Mouse (Mus musculus) limb, embryonic 14.5 days (tissue): ENCODE results near the gene Hnrnph1. TPM values are rescaled to one million over a fixed set of nuclear protein-coding genes. Genes with fewer than 3 reads are reported as not detected.

Experiments used
- ATAC-seq: fragments of 200-750 bp; cut with Nextera tagmentation; 2 replicates; pipeline ENCODE4 v1.8.0; 2017; ENCODE audit warnings: low read depth, moderate number of reproducible peaks, moderate TSS enrichment; ENCODE audit not compliant: low FRiP score
- DNase-seq: peaks from one replicate; pipeline ENCODE4 v3.0.0-alpha.2; 2015; ENCODE audit warnings: low spot score
- H3K27ac ChIP-seq: fragments of 300-500 bp; sonication (generic); replicated peaks from 2 replicates; pipeline ENCODE4 v1.5.1; 2014; ENCODE audit warnings: low read depth, mild to moderate bottlenecking, low read length, moderate library complexity, mixed read lengths
- H3K27me3 ChIP-seq: fragments of 300-500 bp; sonication (generic); 2 replicates; pipeline ENCODE4 v1.6.1; 2014; ENCODE audit warnings: low read length, mixed read lengths; ENCODE audit not compliant: control insufficient read depth, insufficient read depth
- H3K36me3 ChIP-seq: fragments of 300-500 bp; sonication (generic); 2 replicates; pipeline ENCODE4 v1.6.1; 2014; ENCODE audit warnings: mild to moderate bottlenecking, low read length, moderate library complexity, mixed read lengths; ENCODE audit not compliant: control insufficient read depth, insufficient read depth
- H3K4me1 ChIP-seq: fragments of 300-500 bp; sonication (generic); 2 replicates; pipeline ENCODE4 v1.6.1; 2014; ENCODE audit warnings: antibody characterized with exemption, low read length, mixed read lengths; ENCODE audit not compliant: control insufficient read depth, insufficient read depth
- H3K4me2 ChIP-seq: fragments of 300-500 bp; sonication (generic); replicated peaks from 2 replicates; pipeline ENCODE4 v1.6.1; 2014; ENCODE audit warnings: low read depth, mild to moderate bottlenecking, low read length, moderate library complexity; ENCODE audit not compliant: severe bottlenecking
- H3K4me3 ChIP-seq: fragments of 300-500 bp; sonication (generic); replicated peaks from 2 replicates; pipeline ENCODE4 v1.5.1; 2014; ENCODE audit warnings: low read length
- H3K9ac ChIP-seq: fragments of 300-500 bp; sonication (generic); 2 replicates; pipeline ENCODE4 v1.6.1; 2014; ENCODE audit warnings: mild to moderate bottlenecking, low read depth, low read length, moderate library complexity; ENCODE audit not compliant: severe bottlenecking
- H3K9me3 ChIP-seq: fragments of 300-500 bp; sonication (generic); 2 replicates; pipeline ENCODE4 v1.6.1; 2016; ENCODE audit warnings: low read length; ENCODE audit not compliant: control insufficient read depth
- POLR2A ChIP-seq: fragments of 200-500 bp; IDR thresholded peaks from 2 replicates; pipeline ENCODE4 v1.8.0; 2012; ENCODE audit warnings: inconsistent platforms, mild to moderate bottlenecking, moderate library complexity, borderline replicate concordance; ENCODE audit not compliant: insufficient read depth, insufficient read length; ENCODE audit errors: extremely low read depth
- WGBS: fragments of 180-500 bp; shearing (Covaris S2); extraction: QIAGEN DNeasy Blood & Tissue Kit; methylation state at CpG from one replicate; pipeline ENCODE4 v1.1.7; 2014; 5-methylcytosine and 5-hydroxymethylcytosine counted together
- microRNA counts: library from miRNA; unstranded; fragments of <30 nt; microRNA quantifications from one replicate; lab custom pipeline; 2016
- microRNA-seq: library from miRNA; unstranded; fragments of <30 nt; microRNA quantifications from one replicate; pipeline ENCODE4, GENCODE M21; 2016
- polyA plus RNA-seq, 2 experiments: library from polyadenylated mRNA; depleted of rRNA in 1 of 2; stranded (reverse) in 1 of 2; unstranded in 1 of 2; fragments of >200 nt; fragmentation: Nextera tagmentation in 1 of 2; extraction: Ambion mirVana in 1 of 2; gene quantifications; 2 replicates each; pipeline versions ENCODE4 v1.2.1 to v1.2.3; 2012 to 2014

Gene Hnrnph1
- polyA plus RNA-seq, 2 experiments, result 453 to 769 TPM

DNA sequence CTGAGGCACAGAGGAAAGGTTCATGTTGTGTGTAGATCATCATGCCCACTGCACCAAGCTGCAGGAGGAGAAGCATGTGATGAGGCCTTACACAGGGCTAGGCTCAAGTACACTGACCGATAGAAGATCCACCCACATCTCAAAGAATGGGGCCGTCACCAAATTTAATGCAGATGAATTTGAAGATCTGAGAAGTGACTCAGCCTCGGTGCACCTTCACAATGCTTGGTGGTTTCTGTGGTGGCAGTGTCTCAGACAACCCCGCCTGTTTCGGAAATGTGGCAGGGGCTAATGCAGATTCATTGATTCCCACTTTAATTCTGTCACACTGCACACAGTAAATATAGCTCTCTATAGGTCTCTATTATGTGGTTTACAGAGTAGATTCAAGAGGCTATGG is 56.1 kb downstream of the Hnrnph1 start:
- WGBS, result 79% methylated on average over 5 of the region's 5 CpGs
- TF ChIP-seq POLR2A, result no peak
- Histone ChIP-seq H3K4me1 (peaks cover 12% of the 10 kb centered on the region), H3K9me3 (no peaks in the 10 kb centered on the region), H3K27ac (no peak overlapping the region), H3K9ac (no peak overlapping the region), H3K4me3 (no peak overlapping the region), H3K27me3 (no peaks in the 10 kb centered on the region), H3K36me3 (no peaks in the 10 kb centered on the region), H3K4me2 (no peak overlapping the region)
- no peak for DNase-seq
- no peak for ATAC-seq

MicroRNAs encoded within 50 kb of the gene (microRNA counts, 519-probe panel; counts per million panel counts)
- microRNA mmu-miR-804 (lab: Ali Mortazavi, UCI), result 2,684 counts per million, percentile 47 among the panel's probes with 10 or more counts

Small RNA genes lying within 50 kb of the gene (microRNA-seq; reads per million reads assigned to microRNA genes)
- not detected for gene Mir804

Other genes with a start within 250 kb of the Hnrnph1 start
- gene Tbc1d9b, start 245.6 kb upstream of the Hnrnph1 start, polyA plus RNA-seq (2012; rRNA removed), result 44.9 and 51.5 TPM in 2 replicates
- 45.2 and 50.5 TPM in 2 replicates for gene Tbc1d9b, start 245.6 kb upstream of the Hnrnph1 start, polyA plus RNA-seq (2014; fragmentation: Nextera tagmentation; extraction: Ambion mirVana)
- 17.6 and 18.0 TPM in 2 replicates for gene Mrnip, start 202.5 kb upstream of the Hnrnph1 start, polyA plus RNA-seq (2012; rRNA removed)
- gene Mrnip, start 202.5 kb upstream of the Hnrnph1 start, polyA plus RNA-seq (2014; fragmentation: Nextera tagmentation; extraction: Ambion mirVana), result 16.8 and 17.2 TPM in 2 replicates
- 112 and 120 TPM in 2 replicates for gene Sqstm1, start 166.2 kb upstream of the Hnrnph1 start, polyA plus RNA-seq (2012; rRNA removed)
- gene Sqstm1, start 166.2 kb upstream of the Hnrnph1 start, polyA plus RNA-seq (2014; fragmentation: Nextera tagmentation; extraction: Ambion mirVana), result 214 and 227 TPM in 2 replicates
- 34.5 and 45.3 TPM in 2 replicates for gene Mgat4b, start 166.1 kb upstream of the Hnrnph1 start, polyA plus RNA-seq (2012; rRNA removed)
- gene Mgat4b, start 166.1 kb upstream of the Hnrnph1 start, polyA plus RNA-seq (2014; fragmentation: Nextera tagmentation; extraction: Ambion mirVana), result 21.1 and 23.6 TPM in 2 replicates
- gene Ltc4s, start 138.4 kb upstream of the Hnrnph1 start, polyA plus RNA-seq (2012; rRNA removed), result 4.0 and 7.1 TPM in 2 replicates
- 2.5 and 3.9 TPM in 2 replicates for gene Ltc4s, start 138.4 kb upstream of the Hnrnph1 start, polyA plus RNA-seq (2014; fragmentation: Nextera tagmentation; extraction: Ambion mirVana)
- 25.2 and 30.9 TPM in 2 replicates for gene Maml1, start 84.7 kb upstream of the Hnrnph1 start, polyA plus RNA-seq (2012; rRNA removed)
- gene Maml1, start 84.7 kb upstream of the Hnrnph1 start, polyA plus RNA-seq (2014; fragmentation: Nextera tagmentation; extraction: Ambion mirVana), result 13.7 and 15.3 TPM in 2 replicates
- 150 and 208 TPM in 2 replicates for gene Canx, start 51.3 kb upstream of the Hnrnph1 start, polyA plus RNA-seq (2012; rRNA removed)
- 232 and 244 TPM in 2 replicates for gene Canx, start 51.3 kb upstream of the Hnrnph1 start, polyA plus RNA-seq (2014; fragmentation: Nextera tagmentation; extraction: Ambion mirVana)
- gene Cby3, start 22.5 kb upstream of the Hnrnph1 start, polyA plus RNA-seq (2012; rRNA removed), result 0.16 TPM in 1 of 2 replicates, not detected in the other
- gene Cby3, start 22.5 kb upstream of the Hnrnph1 start, polyA plus RNA-seq (2014; fragmentation: Nextera tagmentation; extraction: Ambion mirVana), result 0.47 TPM in 1 of 2 replicates, not detected in the other
- gene Rufy1, start 54.1 kb downstream of the Hnrnph1 start, polyA plus RNA-seq (2012; rRNA removed), result 16.5 and 20.3 TPM in 2 replicates
- gene Rufy1, start 54.1 kb downstream of the Hnrnph1 start, polyA plus RNA-seq (2014; fragmentation: Nextera tagmentation; extraction: Ambion mirVana), result 24.9 and 26.9 TPM in 2 replicates
- gene Adamts2, start 225.1 kb downstream of the Hnrnph1 start, polyA plus RNA-seq (2012; rRNA removed), result 34.9 and 38.7 TPM in 2 replicates
- 18.9 and 19.4 TPM in 2 replicates for gene Adamts2, start 225.1 kb downstream of the Hnrnph1 start, polyA plus RNA-seq (2014; fragmentation: Nextera tagmentation; extraction: Ambion mirVana)